Mouse (Mus musculus) kidney, adult 2 months (tissue): ENCODE measurements around the gene Dydc1. TPM values are rescaled to one million over a fixed set of nuclear protein-coding genes. Genes with fewer than 3 reads are reported as not detected.
"Not testable (repeated sequence)": the region's sequence is repeated elsewhere in the genome, so short reads cannot be mapped to it uniquely, and the experiment has no call there.

ENCODE experiments used
- DNase-seq: peaks from one replicate; pipeline ENCODE4 v3.0.0; 2021
- H3K27ac ChIP-seq: fragments of 200-500 bp; 2 replicates; pipeline ENCODE4 v1.5.1; 2012; ENCODE audit warnings: low read depth, low read length, control low read depth, inconsistent platforms; ENCODE audit not compliant: insufficient read depth
- H3K27me3 ChIP-seq: fragments of 200-500 bp; replicated peaks from 2 replicates; pipeline ENCODE4 v1.6.1; 2012; ENCODE audit warnings: mild to moderate bottlenecking, moderate library complexity, low read length, inconsistent platforms; ENCODE audit not compliant: control insufficient read depth, insufficient read depth
- H3K36me3 ChIP-seq: fragments of 200-500 bp; 2 replicates; pipeline ENCODE4 v1.6.1; 2012; ENCODE audit warnings: mild to moderate bottlenecking, moderate library complexity, low read length, inconsistent platforms; ENCODE audit not compliant: control insufficient read depth, insufficient read depth
- H3K4me1 ChIP-seq: fragments of 200-500 bp; 2 replicates; pipeline ENCODE4 v1.6.1; 2011; ENCODE audit warnings: low read length; ENCODE audit not compliant: control insufficient read depth, insufficient read depth
- H3K4me3 ChIP-seq: fragments of 200-500 bp; 2 replicates; pipeline ENCODE4 v1.5.1; 2011; ENCODE audit warnings: mild to moderate bottlenecking, low read depth, low read length, control low read depth; ENCODE audit not compliant: insufficient read depth
- CTCF ChIP-seq: fragments of 200-500 bp; conservative IDR thresholded peaks from 2 replicates; pipeline ENCODE4 v1.5.1; 2011; ENCODE audit warnings: low read depth, mild to moderate bottlenecking, control low read depth, low read length, moderate library complexity, mixed read lengths; ENCODE audit not compliant: insufficient read depth, insufficient read length
- POLR2A ChIP-seq: fragments of 200-500 bp; IDR thresholded peaks from one replicate; pipeline ENCODE4 v1.6.1; 2011; ENCODE audit warnings: low read depth, low read length, control low read depth
- WGBS: fragments of 180-500 bp; shearing (Covaris S2); methylation state at CpG from one replicate; pipeline ENCODE4 v1.1.7; 2018; 5-methylcytosine and 5-hydroxymethylcytosine counted together
- polyA plus RNA-seq: library from polyadenylated mRNA; depleted of rRNA; stranded (reverse); fragments of >200 nt; gene quantifications from 2 replicates; pipeline ENCODE4 v1.2.3, GENCODE M21; 2012

The Dydc1 gene
- polyA plus RNA-seq, 1 experiment, result not detected

DNA sequence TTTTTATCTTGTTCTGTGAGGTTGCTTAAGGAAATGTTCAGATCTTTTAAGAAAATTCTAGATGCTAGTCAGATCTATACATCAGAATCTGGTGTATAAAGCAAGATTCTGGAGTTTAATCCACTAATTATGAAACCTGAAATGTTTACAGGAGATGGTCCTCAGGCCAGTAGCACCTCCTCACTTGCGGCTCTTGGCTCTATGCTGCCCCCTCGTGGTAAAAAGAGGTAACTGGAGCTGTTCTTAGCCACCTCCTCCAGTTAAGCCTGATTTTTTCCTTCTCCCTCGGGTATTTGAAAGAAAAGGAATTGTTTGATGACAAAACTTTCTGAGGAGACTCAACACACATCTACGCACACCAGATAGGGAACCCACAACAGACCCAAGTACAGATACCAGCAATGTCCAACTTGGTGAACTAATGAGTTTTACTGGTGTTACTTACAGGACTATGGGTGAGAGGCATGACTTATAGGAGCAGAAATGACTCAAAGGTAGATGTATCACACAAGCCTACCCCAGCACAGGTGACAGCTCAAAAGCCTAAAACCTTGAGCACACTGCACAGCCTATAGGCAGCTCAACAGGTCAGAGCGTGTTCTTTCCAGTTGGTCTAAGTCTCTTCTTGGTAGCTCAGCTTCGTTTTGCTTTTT lies 37.4 kb upstream of the Dydc1 start:
- peak; percentile 69 for DNase-seq
- WGBS, result 32% methylated on average over 6 of the region's 6 CpGs
- no peak overlapping the region for H3K27ac ChIP-seq
- no peaks in the 10 kb centered on the region for H3K4me1 ChIP-seq
- H3K4me3 ChIP-seq, result no peak overlapping the region
- H3K27me3 ChIP-seq, result no peaks in the 10 kb centered on the region
- H3K36me3 ChIP-seq, result no peaks in the 10 kb centered on the region
- TF ChIP-seq POLR2A (no peak), CTCF (peak; percentile 85)

DNA sequence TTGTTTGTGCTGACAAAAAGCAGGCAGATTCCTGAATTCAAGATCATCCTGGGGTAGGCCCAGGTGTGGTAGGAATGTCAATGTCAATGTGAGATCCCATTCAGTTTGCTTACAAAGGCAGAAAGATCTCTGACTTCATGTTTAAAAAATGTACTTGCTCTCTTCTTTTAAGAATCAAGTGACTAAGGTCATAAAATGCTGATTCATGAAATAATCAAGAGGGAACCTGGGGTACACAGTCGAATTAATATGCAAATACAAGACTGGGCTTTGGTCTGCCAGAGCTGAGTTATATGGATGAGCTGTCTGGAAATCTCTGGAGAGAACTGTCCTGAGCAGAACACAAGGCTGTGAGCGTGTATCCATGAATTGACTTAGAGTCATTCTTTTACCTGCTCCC lies 25.3 kb upstream of the Dydc1 start:
- H3K36me3 ChIP-seq, result no peaks in the 10 kb centered on the region
- no peak overlapping the region for H3K27ac ChIP-seq
- DNase-seq, result no peak
- H3K4me1 ChIP-seq, result no peaks in the 10 kb centered on the region
- TF ChIP-seq CTCF (no peak), POLR2A (no peak)
- no peaks in the 10 kb centered on the region for H3K27me3 ChIP-seq
- 74% methylated on average over 2 of the region's 2 CpGs for WGBS
- H3K4me3 ChIP-seq, result no peak overlapping the region

DNA sequence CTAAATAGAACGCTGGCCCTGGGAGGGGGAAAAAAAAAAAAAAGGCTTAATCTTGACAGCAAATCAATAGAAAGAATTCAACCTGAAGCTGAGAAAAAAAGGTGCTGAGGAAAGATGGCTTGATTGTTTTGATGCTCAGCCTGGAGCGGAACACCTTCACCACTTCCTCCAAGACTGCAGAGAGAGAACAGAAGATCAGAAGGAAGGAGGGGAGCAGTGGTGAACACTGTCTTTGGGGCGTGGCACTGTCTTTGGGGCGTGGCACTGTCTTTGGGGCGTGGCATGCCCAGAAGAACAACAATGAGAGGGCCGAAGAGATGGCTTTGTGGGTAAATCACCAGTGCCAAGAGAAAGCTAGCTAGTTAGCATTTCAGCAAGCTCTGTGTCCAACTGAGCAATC lies 22.2 kb upstream of the Dydc1 start:
- no peaks in the 10 kb centered on the region for H3K36me3 ChIP-seq
- DNase-seq, result no peak
- H3K27ac ChIP-seq, result no peak overlapping the region
- H3K4me3 ChIP-seq, result no peak overlapping the region
- WGBS, result 73% methylated on average over 6 of the region's 6 CpGs
- H3K4me1 ChIP-seq, result no peaks in the 10 kb centered on the region
- TF ChIP-seq CTCF, result no peak
- H3K27me3 ChIP-seq, result no peaks in the 10 kb centered on the region

DNA sequence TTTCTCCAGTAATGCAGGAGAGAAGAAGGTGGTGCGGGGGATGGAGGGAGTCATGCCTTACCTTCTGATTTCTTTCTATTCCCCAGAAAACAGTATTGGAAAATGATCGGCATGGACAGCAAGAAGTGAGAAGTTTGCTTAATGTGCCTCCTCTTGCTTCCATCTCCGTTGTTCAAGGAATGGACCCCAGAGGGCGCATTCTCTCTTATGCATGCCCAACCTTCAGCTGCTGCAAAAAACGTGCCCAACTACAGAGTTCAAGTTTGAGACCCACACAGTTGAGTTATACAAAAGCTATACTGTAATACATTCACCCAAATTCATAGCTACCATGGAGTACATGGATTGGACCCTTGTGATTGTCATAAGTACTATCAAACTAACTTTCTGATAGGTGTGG lies 20.2 kb upstream of the Dydc1 start:
- 68% methylated on average over 5 of the region's 5 CpGs for WGBS
- no peak overlapping the region for H3K4me3 ChIP-seq
- no peak for TF ChIP-seq CTCF
- no peak for TF ChIP-seq POLR2A
- no peaks in the 10 kb centered on the region for H3K4me1 ChIP-seq
- H3K27ac ChIP-seq, result no peak overlapping the region
- H3K27me3 ChIP-seq, result no peaks in the 10 kb centered on the region
- no peaks in the 10 kb centered on the region for H3K36me3 ChIP-seq
- DNase-seq, result no peak

DNA sequence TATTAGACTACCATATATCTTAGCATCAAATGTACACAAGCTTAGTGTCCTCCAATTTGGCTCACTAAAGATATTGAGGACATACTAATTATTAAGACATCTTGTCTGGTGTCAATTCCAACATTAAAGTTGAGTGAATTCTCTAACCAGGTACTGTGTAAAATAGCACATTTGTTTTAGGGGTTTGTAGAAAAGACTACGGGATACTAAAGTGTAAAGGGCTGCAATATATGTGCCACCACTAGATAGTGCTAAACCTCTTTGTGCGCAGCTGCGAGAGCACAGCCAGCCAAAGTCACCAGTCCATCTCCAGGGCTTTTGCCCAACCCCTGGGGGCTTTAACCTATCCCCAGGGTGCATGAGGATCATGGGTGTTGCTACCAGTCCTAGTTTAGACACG lies 19.5 kb upstream of the Dydc1 start:
- H3K27ac ChIP-seq, DNase-seq, H3K4me3 ChIP-seq, H3K4me1 ChIP-seq, H3K36me3 ChIP-seq, H3K27me3 ChIP-seq: not testable (repeated sequence)
- WGBS, result 25% methylated on average over 3 of the region's 4 CpGs

DNA sequence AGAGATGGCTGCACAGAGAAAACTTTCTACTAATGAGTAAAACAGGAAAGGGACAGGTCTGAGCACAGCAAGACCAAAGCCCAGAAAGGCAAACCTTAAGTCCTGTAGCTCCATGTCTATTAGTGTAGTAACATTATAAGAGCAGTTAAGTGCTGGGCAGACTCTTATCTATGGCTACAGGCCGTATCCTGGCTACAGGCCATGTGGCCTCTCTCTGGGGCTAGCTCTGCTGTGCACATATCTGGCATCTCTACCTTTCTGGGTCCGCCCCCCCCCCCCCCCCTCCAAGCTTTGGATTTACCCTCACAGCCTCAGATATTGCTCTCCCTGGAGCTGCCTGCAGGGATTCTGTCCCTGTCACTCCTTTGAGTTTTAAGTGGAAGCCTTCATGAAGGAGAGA lies 7.5 kb upstream of the Dydc1 start:
- H3K36me3 ChIP-seq, result no peaks in the 10 kb centered on the region
- WGBS, result 56% methylated on average over 2 of the region's 2 CpGs
- TF ChIP-seq CTCF (no peak), POLR2A (no peak)
- H3K4me3 ChIP-seq, result no peak overlapping the region
- DNase-seq, result no peak
- H3K27me3 ChIP-seq, result no peaks in the 10 kb centered on the region
- no peak overlapping the region for H3K27ac ChIP-seq
- no peaks in the 10 kb centered on the region for H3K4me1 ChIP-seq

DNA sequence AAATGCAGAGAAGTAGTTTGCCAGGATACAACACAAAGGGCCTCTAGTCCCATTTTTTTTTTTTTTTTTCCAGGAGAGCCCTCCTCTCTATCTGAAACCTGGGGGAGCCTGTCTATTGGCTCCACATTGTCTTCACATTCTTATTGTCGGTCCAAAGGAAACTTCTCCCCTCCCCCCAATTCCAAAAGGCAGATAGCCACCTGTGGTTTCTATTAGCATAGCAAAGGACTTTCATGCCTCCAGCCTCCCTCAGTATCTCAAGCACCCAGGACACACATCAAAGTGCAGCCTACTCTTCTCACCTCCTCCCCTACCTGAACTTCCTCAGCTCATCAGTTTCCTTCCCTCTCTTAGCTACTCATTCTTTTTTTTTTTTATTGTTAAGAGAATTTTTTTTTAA lies 6.3 kb upstream of the Dydc1 start:
- 42% methylated on average over 1 of the region's 1 CpGs for WGBS
- TF ChIP-seq CTCF (no peak), POLR2A (no peak)
- no peaks in the 10 kb centered on the region for H3K4me1 ChIP-seq
- no peak for DNase-seq
- no peak overlapping the region for H3K27ac ChIP-seq
- H3K36me3 ChIP-seq, result no peaks in the 10 kb centered on the region
- no peak overlapping the region for H3K4me3 ChIP-seq
- no peaks in the 10 kb centered on the region for H3K27me3 ChIP-seq

DNA sequence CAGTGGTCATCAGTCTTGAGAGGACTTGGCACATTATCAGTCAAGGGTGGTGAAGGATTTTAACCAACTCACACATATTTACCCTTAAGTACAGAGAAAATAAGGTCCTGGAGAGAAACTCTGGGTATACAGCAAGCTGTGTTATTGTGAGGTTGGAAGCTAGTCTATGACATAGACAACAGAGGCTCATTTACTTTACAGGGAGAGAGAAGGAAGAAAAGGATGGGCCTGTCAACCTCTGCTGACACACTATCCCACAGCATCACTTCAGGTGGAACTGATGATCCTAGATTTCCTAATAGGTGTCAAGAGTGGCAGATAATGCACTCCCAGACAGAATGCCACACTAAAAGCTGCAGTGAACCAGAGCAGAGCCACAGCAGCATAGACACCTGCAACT lies 3.6 kb upstream of the Dydc1 start, which contains the start of gene Dydc2:
Dydc2 (minus strand) TSS at position 101 of the 400 bp plus-strand sequence.
- H3K27me3 ChIP-seq, result no peaks in the 10 kb centered on the region
- no peak within 1 kb of the TSS for H3K27ac ChIP-seq
- TF ChIP-seq CTCF (no peak), POLR2A (no peak)
- H3K36me3 ChIP-seq, result no peaks in the 10 kb centered on the region
- DNase-seq, result no peak
- H3K4me1 ChIP-seq, result no peaks in the 10 kb centered on the region
- H3K4me3 ChIP-seq, result no peak within 1 kb of the TSS
